Mouse (Mus musculus) large intestine, adult 2 months (tissue): ENCODE results near the gene Wdr70. TPM values are rescaled to one million over a fixed set of nuclear protein-coding genes. Genes with fewer than 3 reads are reported as not detected.
"Not testable (repeated sequence)": the region's sequence is repeated elsewhere in the genome, so short reads cannot be mapped to it uniquely, and the experiment has no call there.

Experiments
- DNase-seq: peaks from one replicate; pipeline ENCODE4 v3.0.0-alpha.2; 2012; ENCODE audit warnings: low read depth, low spot score
- WGBS: fragments of 180-500 bp; shearing (Covaris S2); methylation state at CpG from one replicate; pipeline ENCODE4 v1.1.7; 2018; 5-methylcytosine and 5-hydroxymethylcytosine counted together
- polyA plus RNA-seq: library from polyadenylated mRNA; depleted of rRNA; stranded (reverse); fragments of >200 nt; gene quantifications from 2 replicates; pipeline ENCODE4 v1.2.3, GENCODE M21; 2012; rRNA removed

Gene Wdr70
- 8.9 and 9.0 TPM in 2 replicates for polyA plus RNA-seq

GRCm38 (mm10) chr15:8098774-8099749 is at the start of gene Wdr70:
Gene Wdr70, minus strand, starts transcription at chr15:8099209.
- DNase-seq: peak; percentile 80
- 2% methylated on average over 56 of the region's 56 CpGs for WGBS

- DNase-seq: no peak
- 64% methylated on average over 5 of the region's 5 CpGs for WGBS
Measured at GRCm38 (mm10) chr15:8135606-8136005, 36.6 kb upstream of the Wdr70 start.

- no peak for DNase-seq
Measured at GRCm38 (mm10) chr15:8131761-8132160, 32.8 kb upstream of the Wdr70 start.

GRCm38 (mm10) chr15:8131268-8131667 is 32.3 kb upstream of the Wdr70 start:
- WGBS: 93% methylated on average over 3 of the region's 3 CpGs
- DNase-seq: no peak

- 71% methylated on average over 1 of the region's 1 CpGs for WGBS
- DNase-seq: no peak
Measured at GRCm38 (mm10) chr15:8129281-8129680, 30.3 kb upstream of the Wdr70 start.

- under 1% methylated on average over 8 of the region's 8 CpGs for WGBS
Measured at GRCm38 (mm10) chr15:8109782-8110181, 10.8 kb upstream of the Wdr70 start.

GRCm38 (mm10) chr15:8108966-8109743 is 10.1 kb upstream of the Wdr70 start, which contains the start of gene Nup155:
Gene Nup155, plus strand, starts transcription at chr15:8109273.
- under 1% methylated on average over 53 of the region's 54 CpGs for WGBS

More at GRCm38 (mm10) chr15:8109782-8110181, 10.8 kb upstream of the Wdr70 start:
- DNase-seq: no peak

GRCm38 (mm10) chr15:8108360-8108965 is 9.5 kb upstream of the Wdr70 start:
- no peak for DNase-seq
- WGBS: 43% methylated on average over 19 of the region's 19 CpGs

More at GRCm38 (mm10) chr15:8108966-8109743, 10.1 kb upstream of the Wdr70 start, which contains the start of gene Nup155:
- peak; percentile 82 for DNase-seq

GRCm38 (mm10) chr15:8101975-8102542 is 3.0 kb upstream of the Wdr70 start:
- WGBS: 77% methylated on average over 15 of the region's 15 CpGs
- DNase-seq: not testable (repeated sequence)

GRCm38 (mm10) chr15:8097853-8098252 is 1.2 kb downstream of the Wdr70 start:
- WGBS: 30% methylated on average over 7 of the region's 7 CpGs
- peak; percentile 31 for DNase-seq

GRCm38 (mm10) chr15:8092668-8093067 is 6.3 kb downstream of the Wdr70 start:
- WGBS: 87% methylated on average over 1 of the region's 1 CpGs
- DNase-seq: not testable (repeated sequence)

- DNase-seq: no peak
- 97% methylated on average over 2 of the region's 2 CpGs for WGBS
Measured at GRCm38 (mm10) chr15:8090685-8091084, 8.3 kb downstream of the Wdr70 start.

GRCm38 (mm10) chr15:8088715-8089114 is 10.3 kb downstream of the Wdr70 start:
- no peak for DNase-seq
- 69% methylated on average over 3 of the region's 3 CpGs for WGBS

GRCm38 (mm10) chr15:8087293-8087692 is 11.7 kb downstream of the Wdr70 start:
- 94% methylated on average over 4 of the region's 4 CpGs for WGBS
- no peak for DNase-seq

- 94% methylated on average over 8 of the region's 8 CpGs for WGBS
- DNase-seq: no peak
Measured at GRCm38 (mm10) chr15:8082139-8082538, 16.9 kb downstream of the Wdr70 start.

GRCm38 (mm10) chr15:8073159-8073558 is 25.9 kb downstream of the Wdr70 start:
- 94% methylated on average over 3 of the region's 3 CpGs for WGBS
- not testable (repeated sequence) for DNase-seq

- no peak for DNase-seq
- WGBS: 59% methylated on average over 6 of the region's 6 CpGs
Measured at GRCm38 (mm10) chr15:8065221-8065620, 33.8 kb downstream of the Wdr70 start.

GRCm38 (mm10) chr15:8051177-8051576 is 47.8 kb downstream of the Wdr70 start:
- WGBS: 85% methylated on average over 3 of the region's 3 CpGs
- DNase-seq: no peak

GRCm38 (mm10) chr15:8039834-8040233 is 59.2 kb downstream of the Wdr70 start:
- 67% methylated on average over 4 of the region's 4 CpGs for WGBS

More at GRCm38 (mm10) chr15:8039834-8040233, 59.2 kb downstream of the Wdr70 start:
- no peak for DNase-seq
